Mouse (Mus musculus) erythroblast, embryonic 14.5 days (primary cell): ENCODE results near the gene Plekhg5. TPM values are rescaled to one million over a fixed set of nuclear protein-coding genes. Genes with fewer than 3 reads are reported as not detected.

Source experiments
- H3K27me3 ChIP-seq: 2 replicates; pipeline ENCODE4 v1.6.1; 2012; ENCODE audit warnings: inconsistent platforms; ENCODE audit not compliant: control insufficient read depth
- H3K36me3 ChIP-seq: 2 replicates; pipeline ENCODE4 v1.6.1; 2012; ENCODE audit warnings: mild to moderate bottlenecking, inconsistent platforms; ENCODE audit not compliant: control insufficient read depth
- H3K4me1 ChIP-seq: 2 replicates; pipeline ENCODE4 v1.6.1; 2012; ENCODE audit warnings: inconsistent platforms; ENCODE audit not compliant: control insufficient read depth
- H3K4me3 ChIP-seq: replicated peaks from 2 replicates; pipeline ENCODE3; 2012; ENCODE audit warnings: moderate library complexity, mild to moderate bottlenecking, inconsistent platforms
- H3K9me3 ChIP-seq: 2 replicates; pipeline ENCODE4 v1.6.1; 2012; ENCODE audit warnings: low read length, inconsistent platforms, mixed read lengths; ENCODE audit not compliant: control insufficient read depth
- GATA1 ChIP-seq: IDR thresholded peaks from 2 replicates; pipeline ENCODE4 v1.6.1; 2012; ENCODE audit warnings: low read length, inconsistent platforms, mixed read lengths
- TAL1 ChIP-seq: IDR thresholded peaks from 3 replicates; pipeline ENCODE4 v1.6.1; 2012; ENCODE audit warnings: low read length, inconsistent platforms, mixed read lengths
- polyA plus RNA-seq: library from polyadenylated mRNA; stranded (reverse); fragments of >175 nt; gene quantifications from 2 replicates; pipeline ENCODE4 v1.2.3, GENCODE M21; 2012

Gene Plekhg5
- polyA plus RNA-seq, 1 experiment = 10.0 TPM

DNA sequence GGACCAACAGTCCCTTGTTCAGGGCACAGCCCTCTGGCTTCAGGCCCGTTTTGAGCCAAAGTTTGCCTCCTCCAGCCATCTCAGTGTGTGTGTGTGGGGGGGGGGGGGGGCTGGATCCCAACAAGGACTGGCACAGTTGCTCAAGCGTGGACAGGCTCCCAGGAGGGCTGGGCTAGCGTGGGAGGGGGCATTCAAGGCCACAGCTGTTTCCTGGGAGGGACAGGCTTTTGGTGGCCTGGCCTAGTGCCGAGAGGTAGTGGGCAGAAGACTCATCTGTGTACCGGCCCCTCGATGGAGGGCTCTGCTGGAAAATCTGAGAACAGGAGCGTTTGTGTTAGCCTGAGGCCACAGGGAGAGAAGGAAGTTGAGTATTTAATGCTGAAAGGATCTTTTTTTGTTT lies 7.6 kb downstream of the Plekhg5 start:
- peaks cover 16% of the 10 kb centered on the region for H3K4me1 ChIP-seq
- no peaks in the 10 kb centered on the region for H3K9me3 ChIP-seq
- no peak overlapping the region for H3K4me3 ChIP-seq
- no peaks in the 10 kb centered on the region for H3K36me3 ChIP-seq
- H3K27me3 ChIP-seq = peaks cover 12% of the 10 kb centered on the region
- no peak for TF ChIP-seq GATA1
- TF ChIP-seq TAL1 = no peak

DNA sequence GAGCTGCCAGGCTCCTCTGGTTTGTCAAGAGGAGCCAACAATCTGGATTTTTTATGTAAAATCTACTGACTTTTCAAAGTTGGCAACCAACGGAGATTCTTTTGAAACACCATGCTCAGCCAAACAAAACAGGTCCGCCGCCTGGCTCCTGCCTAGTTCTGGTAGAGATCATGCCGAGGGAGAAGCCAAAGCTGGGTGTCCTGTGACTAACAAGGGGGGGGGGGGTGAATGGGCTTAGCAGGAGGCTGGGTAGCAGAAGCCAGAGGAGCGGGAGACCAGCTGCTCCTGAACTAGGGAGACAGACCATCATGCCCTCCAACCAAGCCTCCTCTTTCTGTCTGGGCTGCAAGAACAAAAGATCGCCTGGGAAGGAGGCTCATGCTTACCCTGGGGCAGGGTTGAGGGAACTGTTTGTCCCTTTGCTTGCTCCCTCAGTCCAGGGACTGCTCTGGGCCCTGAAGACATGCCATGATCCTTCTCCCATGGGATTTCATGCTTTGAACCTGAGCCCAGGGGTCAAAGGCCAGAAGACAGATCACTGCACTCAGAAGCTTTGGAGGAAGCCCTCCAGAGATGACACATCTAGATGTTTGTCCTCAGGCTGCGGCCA lies 11.4 kb downstream of the Plekhg5 start:
- Histone ChIP-seq H3K9me3 (peaks cover 6% of the 10 kb centered on the region), H3K36me3 (peaks cover 7% of the 10 kb centered on the region), H3K4me3 (no peak overlapping the region), H3K27me3 (peaks cover 18% of the 10 kb centered on the region), H3K4me1 (peaks cover 38% of the 10 kb centered on the region)
- TF ChIP-seq TAL1 = no peak
- no peak for TF ChIP-seq GATA1

DNA sequence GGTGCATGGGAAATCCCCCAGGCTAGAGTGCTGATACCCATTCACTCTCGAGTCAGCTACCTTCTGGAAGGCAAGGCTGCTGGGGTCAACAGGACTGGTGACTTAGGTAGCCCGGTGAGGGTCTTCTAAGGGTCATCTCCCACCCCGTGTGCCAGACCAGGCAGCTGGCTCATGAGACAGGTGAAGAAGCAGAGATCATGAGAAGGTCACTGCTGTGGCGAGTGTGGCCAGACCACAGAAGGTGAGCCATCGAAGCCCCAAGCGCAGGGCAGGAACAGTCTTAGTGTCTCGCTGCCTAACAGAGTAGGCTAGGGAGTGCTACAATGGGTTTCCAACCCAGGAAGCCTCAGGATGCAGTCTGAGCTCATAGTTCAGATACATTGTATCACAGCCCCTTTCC lies 12.3 kb downstream of the Plekhg5 start:
- H3K36me3 ChIP-seq = peaks cover 16% of the 10 kb centered on the region
- TF ChIP-seq TAL1 = no peak
- no peak for TF ChIP-seq GATA1
- peaks cover 47% of the 10 kb centered on the region for H3K4me1 ChIP-seq
- H3K27me3 ChIP-seq = peaks cover 18% of the 10 kb centered on the region
- H3K4me3 ChIP-seq = no peak overlapping the region
- peaks cover 6% of the 10 kb centered on the region for H3K9me3 ChIP-seq

DNA sequence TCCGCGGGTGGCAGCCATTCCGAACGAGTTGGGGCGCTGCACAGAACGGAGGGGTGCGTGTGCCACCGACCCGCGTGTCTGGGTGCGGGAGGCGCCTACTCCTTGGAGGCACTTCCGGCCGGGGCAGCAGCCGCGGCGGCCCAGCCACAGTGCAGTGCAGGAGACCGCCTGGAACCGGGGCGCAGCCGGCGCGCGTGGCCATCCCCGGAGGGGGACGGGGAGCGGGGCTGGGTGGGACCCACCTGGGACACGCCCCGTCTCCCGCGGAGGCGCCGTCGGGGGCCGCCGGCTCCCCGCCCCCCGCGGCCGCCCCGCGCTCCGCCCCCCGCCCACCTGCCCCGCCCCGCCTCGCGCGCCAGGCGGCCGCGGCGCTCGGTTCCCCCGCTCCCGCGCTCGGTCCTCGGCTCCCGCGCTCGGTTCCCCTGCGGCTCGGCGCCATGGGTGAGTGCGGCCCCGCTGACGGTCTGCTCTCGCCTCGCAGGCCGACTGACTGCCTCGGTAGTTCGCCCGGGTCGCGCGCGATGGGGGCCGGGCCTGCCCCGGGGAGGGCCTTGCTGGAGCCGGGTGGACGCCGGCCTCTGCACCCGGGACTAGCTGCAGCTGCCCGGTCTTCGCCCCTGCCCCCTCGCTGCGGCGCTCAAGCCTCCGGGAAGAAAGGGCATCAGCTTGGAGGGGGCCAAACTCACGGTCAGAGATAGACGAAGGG lies 14.4 kb downstream of the Plekhg5 start:
- peaks cover 18% of the 10 kb centered on the region for H3K27me3 ChIP-seq
- peaks cover 6% of the 10 kb centered on the region for H3K9me3 ChIP-seq
- TF ChIP-seq TAL1 = no peak
- TF ChIP-seq GATA1 = no peak
- peak overlapping the region; percentile 85 for H3K4me3 ChIP-seq
- H3K4me1 ChIP-seq = peaks cover 66% of the 10 kb centered on the region
- peaks cover 36% of the 10 kb centered on the region for H3K36me3 ChIP-seq

DNA sequence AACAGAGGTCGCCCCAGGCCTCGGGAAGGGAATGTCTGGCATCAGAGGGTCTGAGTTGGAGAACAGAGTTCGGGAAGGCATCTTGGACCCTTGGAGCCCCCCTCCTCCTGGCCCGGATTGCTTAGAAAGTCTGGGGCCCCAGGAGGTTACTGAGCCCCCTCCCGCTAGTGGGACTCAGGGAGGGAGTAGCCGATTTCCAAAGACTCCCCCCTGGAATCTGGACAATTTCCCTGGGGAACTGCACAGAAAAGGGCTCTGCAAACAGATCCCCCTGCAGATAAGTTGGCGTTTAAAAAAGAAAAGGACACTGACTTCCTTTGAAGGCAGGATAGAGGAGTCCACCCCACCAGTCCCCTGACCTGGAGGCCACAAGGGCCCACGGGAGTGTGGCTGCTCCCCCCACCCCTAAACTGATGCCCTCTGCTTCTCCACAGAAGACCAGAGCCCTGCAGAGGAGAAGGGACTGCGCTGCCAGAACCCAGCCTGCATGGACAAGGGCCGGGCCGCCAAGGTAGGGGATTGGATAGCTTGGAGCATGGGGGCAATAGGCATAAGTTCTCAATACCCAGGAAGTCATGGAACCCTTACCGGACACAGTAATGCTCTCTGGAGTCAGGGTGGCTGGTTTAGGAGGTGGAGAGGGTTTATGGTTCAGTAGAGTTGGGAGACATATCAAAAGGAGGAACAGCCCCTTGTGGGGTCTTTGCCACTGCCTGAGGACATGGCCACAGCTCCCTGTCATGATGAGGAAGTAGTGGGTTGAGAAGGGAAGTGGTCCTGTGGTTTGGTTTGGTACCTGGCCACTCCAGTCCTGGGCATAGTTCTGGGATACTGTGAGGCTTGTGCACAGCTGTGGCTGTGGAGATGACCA lies 15.1 kb downstream of the Plekhg5 start:
- peaks cover 18% of the 10 kb centered on the region for H3K27me3 ChIP-seq
- TF ChIP-seq TAL1 (no peak), GATA1 (peak; percentile 58; the same call in 1 of the 2 replicates)
- peaks cover 41% of the 10 kb centered on the region for H3K36me3 ChIP-seq
- peaks cover 74% of the 10 kb centered on the region for H3K4me1 ChIP-seq
- H3K4me3 ChIP-seq = peak overlapping the region; percentile 85
- H3K9me3 ChIP-seq = peaks cover 6% of the 10 kb centered on the region

DNA sequence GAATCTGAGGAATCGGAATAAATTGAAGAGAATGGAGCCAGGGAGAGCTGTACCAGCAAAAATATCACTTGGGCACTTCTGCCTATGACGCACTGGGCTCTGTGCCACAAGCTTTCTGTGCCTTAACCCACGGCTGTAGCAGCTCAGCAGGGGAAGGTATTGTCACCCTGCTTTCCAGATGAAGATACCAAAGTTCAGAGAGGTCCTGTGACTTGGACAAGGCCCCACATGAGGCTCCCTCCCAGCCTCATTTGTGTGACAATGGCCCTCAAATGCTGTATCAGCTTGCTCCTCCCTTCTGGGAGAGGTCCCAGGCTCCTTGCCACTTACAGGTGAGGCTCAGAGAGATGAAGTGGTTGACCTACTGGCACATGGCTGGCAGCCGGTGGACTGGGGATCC lies 15.8 kb downstream of the Plekhg5 start:
- peaks cover 6% of the 10 kb centered on the region for H3K9me3 ChIP-seq
- H3K36me3 ChIP-seq = peaks cover 44% of the 10 kb centered on the region
- peaks cover 81% of the 10 kb centered on the region for H3K4me1 ChIP-seq
- peak overlapping the region; percentile 85 for H3K4me3 ChIP-seq
- peaks cover 18% of the 10 kb centered on the region for H3K27me3 ChIP-seq
- TF ChIP-seq TAL1 = no peak

DNA sequence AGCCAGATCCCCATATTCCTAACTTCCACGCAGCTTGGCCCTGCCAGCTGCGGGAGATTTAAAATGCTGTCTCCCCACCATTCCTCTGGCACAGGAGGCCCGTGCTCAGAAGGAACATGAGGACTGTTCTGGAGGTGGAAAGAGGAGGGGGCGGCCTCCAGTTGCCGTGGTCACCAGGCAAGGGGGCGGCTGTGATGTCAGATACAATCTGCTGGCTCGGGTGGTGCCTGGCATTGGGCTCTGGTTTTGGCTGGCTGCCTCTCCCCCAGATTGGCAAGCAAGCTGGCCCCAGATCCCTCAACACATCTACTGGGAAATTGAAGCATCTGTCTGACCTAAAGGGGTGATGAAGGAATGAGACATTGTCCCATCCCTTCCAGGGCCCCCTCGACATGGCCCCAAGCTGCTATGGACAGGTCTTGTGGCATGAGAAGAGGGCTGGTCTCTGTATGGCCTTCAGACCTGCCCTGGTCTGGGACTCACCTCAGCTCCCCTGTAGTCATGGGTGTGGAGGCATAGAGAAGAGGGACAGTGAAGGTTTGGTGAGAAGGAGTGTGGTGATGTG lies 16.3 kb downstream of the Plekhg5 start:
- peaks cover 49% of the 10 kb centered on the region for H3K36me3 ChIP-seq
- H3K4me3 ChIP-seq = peak overlapping the region; percentile 85
- peaks cover 17% of the 10 kb centered on the region for H3K27me3 ChIP-seq
- H3K9me3 ChIP-seq = peaks cover 6% of the 10 kb centered on the region
- TF ChIP-seq TAL1 (no peak), GATA1 (no peak)
- peaks cover 86% of the 10 kb centered on the region for H3K4me1 ChIP-seq

DNA sequence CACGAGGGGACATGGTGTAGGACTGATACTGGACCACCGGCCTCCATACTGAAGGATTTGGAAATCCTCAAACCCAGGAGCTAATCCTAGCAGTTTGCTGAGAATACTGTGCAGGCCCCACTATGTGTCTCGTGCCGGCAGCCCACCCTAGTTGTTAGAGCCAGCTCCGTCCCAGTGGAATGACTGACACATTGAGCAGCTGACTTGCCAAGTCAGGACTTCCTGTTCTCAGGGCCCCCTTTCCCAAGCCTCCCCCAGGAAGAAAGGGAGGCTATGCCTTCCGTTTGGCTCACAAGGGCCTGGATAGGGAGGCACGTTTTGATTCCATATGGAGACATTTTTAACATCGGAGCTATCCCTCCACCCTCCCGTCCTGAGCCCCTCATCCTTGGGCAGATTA lies 17.9 kb downstream of the Plekhg5 start:
- Histone ChIP-seq H3K27me3 (peaks cover 6% of the 10 kb centered on the region; the same call in 1 of the 2 replicates), H3K36me3 (peaks cover 61% of the 10 kb centered on the region), H3K9me3 (peaks cover 6% of the 10 kb centered on the region), H3K4me3 (no peak overlapping the region), H3K4me1 (peaks cover 91% of the 10 kb centered on the region)
- TF ChIP-seq GATA1 (no peak), TAL1 (no peak)

DNA sequence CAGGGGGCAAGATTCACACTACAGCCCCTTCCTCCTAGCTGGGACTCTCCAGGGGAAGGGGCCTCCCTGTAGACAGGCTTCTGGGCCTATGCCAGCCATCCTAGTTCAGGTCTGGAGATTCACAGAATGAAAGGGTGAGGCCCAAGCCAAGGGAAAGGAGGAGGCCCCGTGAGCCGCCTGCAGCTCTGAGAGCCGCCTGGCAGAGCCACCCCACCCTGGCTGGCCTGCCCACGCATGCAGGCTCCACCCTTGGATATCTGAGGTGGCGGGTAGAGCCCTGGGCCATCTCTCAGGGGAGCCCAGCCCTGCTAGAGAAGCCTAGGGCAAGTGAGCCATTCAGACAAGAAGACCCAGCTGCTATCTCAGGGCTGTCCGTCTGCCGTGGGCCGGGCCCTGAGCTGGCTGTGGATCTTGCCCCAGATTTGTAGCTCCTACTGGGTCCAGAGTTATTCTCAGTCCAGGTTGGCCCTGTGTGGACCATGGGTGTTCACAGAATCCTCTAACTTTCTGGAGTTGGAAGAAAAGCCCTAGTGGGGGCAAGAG lies 20.5 kb downstream of the Plekhg5 start:
- peaks cover 94% of the 10 kb centered on the region for H3K4me1 ChIP-seq
- H3K36me3 ChIP-seq = peaks cover 70% of the 10 kb centered on the region
- H3K9me3 ChIP-seq = no peaks in the 10 kb centered on the region
- no peaks in the 10 kb centered on the region for H3K27me3 ChIP-seq
- TF ChIP-seq GATA1 = 0 out of 2 replicates have a peak, but pooled peaks have one; percentile 12
- TF ChIP-seq TAL1 = no peak
- peak overlapping the region; percentile 71 for H3K4me3 ChIP-seq
